Mouse (Mus musculus) myocyte (in vitro differentiated cells): ENCODE data around the gene Rtp4.

Experiments
- CEBPB ChIP-seq: IDR thresholded peaks from 2 replicates; pipeline ENCODE4 v1.6.1; 2011; ENCODE audit warnings: mild to moderate bottlenecking, moderate library complexity; ENCODE audit not compliant: poor library complexity, insufficient read depth, severe bottlenecking
- E2F4 ChIP-seq: IDR thresholded peaks from one replicate; pipeline ENCODE4 v1.6.1; 2011; ENCODE audit warnings: mild to moderate bottlenecking, control low read depth, moderate library complexity; ENCODE audit not compliant: insufficient read depth
- MYOD1 ChIP-seq, 3 experiments: IDR thresholded peaks; one replicate each; pipeline ENCODE4 v1.6.1; 2011; ENCODE audit warnings: control low read depth in 2 of 3, low read depth in 2 of 3, mild to moderate bottlenecking in 2 of 3, moderate library complexity in 1 of 3; ENCODE audit not compliant: insufficient read length in 2 of 3, control insufficient read depth in 1 of 3
- POLR2A ChIP-seq: IDR thresholded peaks from one replicate; pipeline ENCODE4 v1.6.1; 2011; ENCODE audit warnings: low read depth, mild to moderate bottlenecking, control low read depth, moderate library complexity; ENCODE audit not compliant: insufficient read length
- USF1 ChIP-seq: IDR thresholded peaks from one replicate; pipeline ENCODE4 v1.6.1; 2011; ENCODE audit warnings: low read depth, mild to moderate bottlenecking, control low read depth, moderate library complexity

DNA sequence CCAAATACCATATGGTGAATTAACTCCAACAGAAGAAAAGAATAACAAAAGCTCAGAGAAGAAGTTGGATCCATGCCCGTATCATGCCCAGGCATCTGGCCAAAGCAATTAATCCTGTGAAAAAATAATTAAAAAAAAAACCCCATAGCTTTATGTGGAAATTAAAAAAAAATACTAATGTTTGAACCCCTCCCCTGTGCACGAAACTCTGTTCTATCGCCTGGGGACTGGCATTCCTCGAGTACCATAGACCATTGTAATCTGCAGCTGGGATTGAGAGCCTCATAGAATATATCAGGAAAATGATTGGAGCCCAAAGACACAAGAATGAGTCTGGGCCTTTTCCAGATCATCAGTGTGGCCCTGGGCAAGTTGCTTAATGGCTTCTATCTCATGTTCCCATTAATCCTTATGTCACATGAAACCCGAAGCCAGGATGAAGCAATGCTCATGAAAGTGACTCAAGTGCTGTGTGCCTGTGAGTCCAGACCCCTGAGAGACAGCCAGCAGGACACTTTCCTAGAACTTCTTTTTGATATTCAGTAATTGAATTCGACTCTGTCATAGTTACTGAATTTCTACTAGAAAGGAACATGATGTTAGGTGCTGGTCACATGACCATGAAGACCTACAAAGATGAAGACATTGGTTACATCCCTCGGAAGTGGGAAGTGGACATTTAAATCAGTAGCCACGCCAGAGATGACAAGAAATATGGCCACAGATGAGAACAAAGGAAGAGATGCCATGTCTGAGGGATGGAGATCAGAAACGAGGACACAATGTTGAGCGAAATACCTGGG is 1.3 kb upstream of the Rtp4 start:
- peak; percentile 95 for TF ChIP-seq CEBPB
- peak; percentile 86 for TF ChIP-seq USF1
- TF ChIP-seq POLR2A = no peak
- no peak for TF ChIP-seq MYOD1 (IDR thresholded peaks at IDR 0.05; ENCODE audit: control insufficient read depth in 1 of 3, insufficient read length in 2 of 3, low read depth in 2 of 3)
- TF ChIP-seq E2F4 = no peak
